Mouse (Mus musculus): ENCODE measurements around the gene Col4a1. TPM values are rescaled to one million over a fixed set of nuclear protein-coding genes. Genes with fewer than 3 reads are reported as not detected.

The Col4a1 gene
- polyA plus RNA-seq, 1 experiment from 2014 or later = 145 TPM

DNA sequence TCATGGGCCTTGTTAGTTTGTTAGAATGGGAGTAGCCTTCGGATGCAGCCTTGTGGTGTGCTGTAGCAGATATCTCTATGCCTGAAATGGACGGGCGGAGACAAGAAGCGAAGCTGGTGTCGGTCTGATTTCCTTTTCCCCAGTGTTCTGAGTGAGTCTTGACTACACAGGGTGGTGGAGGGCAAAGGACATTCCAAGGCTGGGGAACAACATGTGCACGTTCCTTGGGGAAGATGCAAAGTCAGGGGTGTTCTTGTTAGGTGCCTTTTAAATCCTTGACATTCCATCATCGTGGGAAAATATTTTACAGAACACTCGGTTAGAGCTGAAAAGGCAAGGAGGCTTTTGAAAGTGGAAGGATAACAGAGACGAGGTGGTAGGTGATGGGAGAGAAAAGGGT, 31.8 kb upstream of the Col4a1 start:
- H3K27ac ChIP-seq = no peak overlapping the region
- DNase-seq (ENCODE audit: low spot score) = no peak
- H3K4me1 ChIP-seq = peaks cover 16% of the 10 kb centered on the region
- 92% methylated on average over 9 of the region's 9 CpGs for WGBS
- no peak overlapping the region for H3K4me3 ChIP-seq
- H3K9me3 ChIP-seq (replicated peaks) = no peaks in the 10 kb centered on the region
- H3K27me3 ChIP-seq (ENCODE audit: low read depth, poor library complexity, severe bottlenecking) = no peaks in the 10 kb centered on the region
- H3K36me3 ChIP-seq = 0 out of 2 replicates have a peak, but pooled peaks cover 3% of the 10 kb centered on the region

DNA sequence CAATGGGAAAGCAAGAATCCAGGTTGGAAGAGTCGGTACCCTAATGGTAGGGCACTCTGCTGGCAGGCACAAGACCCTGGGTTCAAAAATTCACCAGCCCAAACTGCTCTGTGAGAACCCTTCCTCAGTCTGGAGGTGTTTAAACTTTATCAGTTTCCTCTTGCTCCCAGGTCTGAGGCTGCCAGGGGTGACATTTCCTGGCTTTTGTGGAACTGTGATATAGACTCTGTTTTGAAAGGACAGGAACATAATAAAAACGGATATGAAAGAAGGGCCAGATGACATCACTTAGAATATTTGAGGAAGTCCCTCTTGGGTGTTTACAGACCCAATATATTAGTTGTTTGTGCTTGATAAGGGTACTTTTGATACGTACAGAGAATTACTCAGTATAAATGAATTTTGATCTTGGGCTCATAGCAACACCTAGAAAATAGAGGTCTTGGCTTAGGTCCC, 28.5 kb upstream of the Col4a1 start:
- no peaks in the 10 kb centered on the region for H3K9me3 ChIP-seq (replicated peaks)
- no peak for DNase-seq (ENCODE audit: low spot score)
- peaks cover 12% of the 10 kb centered on the region for H3K4me1 ChIP-seq
- H3K27ac ChIP-seq = no peak overlapping the region
- H3K4me3 ChIP-seq = no peak overlapping the region
- WGBS = 87% methylated on average over 3 of the region's 3 CpGs
- H3K36me3 ChIP-seq = no peaks in the 10 kb centered on the region
- no peaks in the 10 kb centered on the region for H3K27me3 ChIP-seq (ENCODE audit: low read depth, poor library complexity, severe bottlenecking)

DNA sequence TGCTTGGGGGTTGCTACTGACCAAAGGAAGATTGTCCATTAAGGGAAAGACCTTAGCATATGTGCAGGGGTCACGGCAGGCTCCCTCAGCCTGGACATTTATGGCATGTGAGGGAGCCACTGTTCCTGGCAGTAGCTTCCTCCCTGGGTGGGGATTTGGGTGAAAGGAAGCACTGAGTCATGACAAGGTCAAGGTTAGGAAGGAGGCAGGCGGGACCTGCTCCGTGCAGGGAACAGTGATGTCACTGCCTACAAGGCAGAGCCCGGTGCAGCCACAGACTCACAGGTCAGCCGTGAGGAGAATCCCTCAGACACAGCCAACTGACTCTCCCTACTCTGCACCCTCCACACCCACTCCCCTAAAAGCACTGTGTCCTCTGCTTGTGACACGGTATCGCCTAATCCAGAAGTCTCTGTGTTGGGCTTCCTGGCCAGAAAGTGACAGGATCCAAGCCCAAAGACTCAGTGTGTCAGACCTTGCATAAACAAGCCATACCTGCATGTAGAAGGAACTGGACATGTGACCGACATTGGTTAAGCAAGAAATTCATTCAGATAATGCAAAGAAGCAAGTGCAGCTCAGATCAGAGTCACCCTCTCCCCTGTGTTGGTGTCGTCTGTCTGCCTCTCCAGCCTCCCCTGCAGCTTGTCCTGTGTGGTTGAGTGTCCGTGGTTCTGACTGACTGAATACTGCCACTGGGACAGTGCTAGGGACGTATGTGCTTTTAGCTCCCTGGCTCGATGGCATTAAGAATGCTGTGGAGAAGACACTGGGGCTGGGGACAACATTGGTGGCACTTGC, 27.9 kb upstream of the Col4a1 start:
- H3K36me3 ChIP-seq = no peaks in the 10 kb centered on the region
- H3K27ac ChIP-seq = peak overlapping the region; percentile 19; the same call in 1 of the 2 replicates
- no peaks in the 10 kb centered on the region for H3K9me3 ChIP-seq (replicated peaks)
- no peaks in the 10 kb centered on the region for H3K27me3 ChIP-seq (ENCODE audit: low read depth, poor library complexity, severe bottlenecking)
- no peak for DNase-seq (ENCODE audit: low spot score)
- H3K4me3 ChIP-seq = no peak overlapping the region
- 68% methylated on average over 12 of the region's 12 CpGs for WGBS
- H3K4me1 ChIP-seq = peaks cover 13% of the 10 kb centered on the region

- no peak for DNase-seq (ENCODE audit: low spot score)
- H3K27me3 ChIP-seq (ENCODE audit: low read depth, poor library complexity, severe bottlenecking) = no peaks in the 10 kb centered on the region
- H3K9me3 ChIP-seq (replicated peaks) = no peaks in the 10 kb centered on the region
- WGBS = 92% methylated on average over 9 of the region's 9 CpGs
- H3K4me3 ChIP-seq = no peak overlapping the region
- peaks cover 15% of the 10 kb centered on the region for H3K4me1 ChIP-seq
- no peak overlapping the region for H3K27ac ChIP-seq
- H3K36me3 ChIP-seq = no peaks in the 10 kb centered on the region
Measured at GRCm38 (mm10) chr8:11338507-11338906, 25.9 kb upstream of the Col4a1 start.

DNA sequence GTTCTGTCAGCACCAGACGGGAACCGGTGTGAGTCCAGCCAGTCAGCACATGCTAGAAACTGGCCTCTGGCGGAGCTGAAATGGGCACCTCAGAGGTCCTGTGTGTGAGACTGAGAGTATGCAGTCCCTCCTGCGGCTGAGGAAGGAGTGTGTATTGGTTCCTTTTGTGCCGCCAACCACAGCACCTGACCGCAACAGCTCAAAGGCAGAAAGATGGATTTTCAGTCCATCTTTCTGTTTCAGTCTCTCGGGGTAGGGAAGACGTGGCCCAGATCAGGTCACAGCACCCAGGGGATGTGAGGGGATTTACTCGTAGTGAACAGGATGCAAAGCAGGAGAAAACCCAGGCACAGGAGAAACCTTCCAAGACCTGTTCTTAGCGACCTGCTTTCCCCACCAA, 25.0 kb upstream of the Col4a1 start:
- no peaks in the 10 kb centered on the region for H3K27me3 ChIP-seq (ENCODE audit: low read depth, poor library complexity, severe bottlenecking)
- no peaks in the 10 kb centered on the region; the same call in 1 of the 2 replicates for H3K36me3 ChIP-seq
- H3K9me3 ChIP-seq (replicated peaks) = no peaks in the 10 kb centered on the region
- peaks cover 15% of the 10 kb centered on the region for H3K4me1 ChIP-seq
- no peak for DNase-seq (ENCODE audit: low spot score)
- H3K4me3 ChIP-seq = no peak overlapping the region
- WGBS = 90% methylated on average over 10 of the region's 10 CpGs
- H3K27ac ChIP-seq = no peak overlapping the region

GRCm38 (mm10) chr8:11336346-11336745, 23.7 kb upstream of the Col4a1 start:
- Histone ChIP-seq H3K4me1 (peaks cover 15% of the 10 kb centered on the region), H3K27me3 (ENCODE audit: low read depth, poor library complexity, severe bottlenecking) (no peaks in the 10 kb centered on the region), H3K27ac (no peak overlapping the region), H3K9me3 (replicated peaks) (no peaks in the 10 kb centered on the region), H3K36me3 (no peaks in the 10 kb centered on the region; the same call in 1 of the 2 replicates), H3K4me3 (no peak overlapping the region)
- 93% methylated on average over 5 of the region's 5 CpGs for WGBS
- no peak for DNase-seq (ENCODE audit: low spot score)

DNA sequence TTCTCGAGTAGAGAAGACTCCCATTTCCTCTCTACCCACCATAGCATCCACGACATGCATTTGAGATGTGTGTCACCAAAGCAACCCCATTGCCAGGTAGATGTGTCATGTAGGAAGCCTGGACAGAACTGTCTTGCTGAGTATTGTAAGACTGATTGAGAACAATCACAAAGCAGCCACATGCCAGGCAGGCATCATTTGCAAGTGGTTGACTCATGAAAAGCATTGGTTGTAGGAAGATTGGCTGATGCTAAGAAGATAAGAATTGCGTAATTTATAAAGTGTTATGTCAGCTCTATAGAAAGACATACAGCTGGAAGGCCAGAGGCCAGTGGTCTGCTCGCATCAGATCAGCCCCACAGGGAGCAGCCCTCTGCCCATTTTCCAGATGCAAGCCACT, 22.6 kb upstream of the Col4a1 start:
- H3K27me3 ChIP-seq (ENCODE audit: low read depth, poor library complexity, severe bottlenecking) = no peaks in the 10 kb centered on the region
- no peaks in the 10 kb centered on the region; the same call in 1 of the 2 replicates for H3K36me3 ChIP-seq
- H3K9me3 ChIP-seq (replicated peaks) = no peaks in the 10 kb centered on the region
- WGBS = 92% methylated on average over 4 of the region's 4 CpGs
- H3K4me3 ChIP-seq = no peak overlapping the region
- peaks cover 10% of the 10 kb centered on the region for H3K4me1 ChIP-seq
- no peak overlapping the region for H3K27ac ChIP-seq
- no peak for DNase-seq (ENCODE audit: low spot score)

DNA sequence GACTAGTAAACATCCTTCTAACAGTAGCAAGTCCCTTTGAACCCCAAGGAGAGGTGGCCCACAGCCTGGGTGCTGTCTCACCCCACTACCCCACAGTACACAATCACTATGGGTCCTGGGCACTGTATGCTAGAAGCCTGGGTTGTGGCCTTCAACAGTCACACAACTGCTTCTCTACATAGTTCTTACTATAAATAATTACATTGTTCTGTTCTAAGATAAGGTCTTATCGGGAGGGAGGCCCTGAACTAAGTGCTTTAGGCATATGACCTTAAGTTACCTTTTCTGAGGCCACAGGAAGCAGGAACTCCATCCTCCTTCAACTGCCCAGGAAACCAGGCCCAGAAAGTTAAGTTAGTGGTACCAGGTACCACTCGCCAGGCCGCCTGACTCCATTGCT, 21.9 kb upstream of the Col4a1 start:
- Histone ChIP-seq H3K4me1 (peaks cover 6% of the 10 kb centered on the region; the same call in 1 of the 2 replicates), H3K27me3 (ENCODE audit: low read depth, poor library complexity, severe bottlenecking) (no peaks in the 10 kb centered on the region), H3K27ac (no peak overlapping the region), H3K4me3 (no peak overlapping the region), H3K36me3 (no peaks in the 10 kb centered on the region; the same call in 1 of the 2 replicates), H3K9me3 (replicated peaks) (no peaks in the 10 kb centered on the region)
- DNase-seq (ENCODE audit: low spot score) = no peak
- WGBS = 87% methylated on average over 3 of the region's 3 CpGs

DNA sequence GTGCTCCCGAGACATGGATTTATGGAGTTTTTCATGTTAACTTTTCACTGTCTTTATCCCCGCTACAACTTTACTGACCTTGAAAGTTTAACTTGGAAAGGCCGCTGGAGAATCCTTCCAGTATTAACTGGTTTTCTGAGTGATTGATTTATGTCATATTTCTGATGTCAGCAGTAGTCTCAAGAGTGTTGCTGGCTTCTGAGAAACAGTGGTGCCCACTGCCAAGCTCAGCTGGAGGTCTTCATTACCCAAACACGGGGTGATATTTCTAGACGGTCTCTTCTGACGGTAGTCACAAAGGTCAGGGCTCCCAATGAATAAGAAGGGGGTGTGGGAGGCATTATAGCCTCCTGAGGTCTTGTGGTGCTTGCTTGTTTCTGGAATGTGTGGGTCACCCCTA, 21.1 kb upstream of the Col4a1 start:
- no peak overlapping the region for H3K27ac ChIP-seq
- no peaks in the 10 kb centered on the region; the same call in 1 of the 2 replicates for H3K36me3 ChIP-seq
- H3K9me3 ChIP-seq (replicated peaks) = no peaks in the 10 kb centered on the region
- no peak for DNase-seq (ENCODE audit: low spot score)
- no peak overlapping the region for H3K4me3 ChIP-seq
- WGBS = 87% methylated on average over 6 of the region's 6 CpGs
- peaks cover 6% of the 10 kb centered on the region; the same call in 1 of the 2 replicates for H3K4me1 ChIP-seq
- no peaks in the 10 kb centered on the region for H3K27me3 ChIP-seq (ENCODE audit: low read depth, poor library complexity, severe bottlenecking)

DNA sequence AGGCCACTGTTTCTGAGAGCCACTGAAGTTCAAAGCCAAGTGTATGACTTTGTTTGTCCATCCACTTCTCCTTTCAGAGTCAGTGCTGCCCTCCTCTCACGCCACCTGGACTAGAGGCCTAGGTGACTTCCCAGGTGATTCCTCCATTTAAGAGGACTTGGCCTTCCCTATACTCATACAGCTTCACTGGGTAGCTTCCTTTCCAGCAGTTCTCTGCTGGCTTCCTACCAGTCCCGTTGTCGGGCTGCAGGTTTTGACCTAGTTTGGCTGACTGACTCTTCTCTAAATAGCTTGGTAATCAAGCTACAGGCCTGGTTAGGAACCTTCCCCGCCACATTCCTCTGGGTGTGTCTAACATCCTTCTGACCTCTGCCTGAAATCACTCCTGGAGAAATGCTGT, 18.9 kb upstream of the Col4a1 start:
- Histone ChIP-seq H3K27me3 (ENCODE audit: low read depth, poor library complexity, severe bottlenecking) (no peaks in the 10 kb centered on the region), H3K4me1 (peaks cover 19% of the 10 kb centered on the region), H3K9me3 (replicated peaks) (no peaks in the 10 kb centered on the region), H3K27ac (no peak overlapping the region), H3K36me3 (peaks cover 5% of the 10 kb centered on the region; the same call in 1 of the 2 replicates), H3K4me3 (no peak overlapping the region)
- 82% methylated on average over 4 of the region's 4 CpGs for WGBS
- DNase-seq (ENCODE audit: low spot score) = no peak

DNA sequence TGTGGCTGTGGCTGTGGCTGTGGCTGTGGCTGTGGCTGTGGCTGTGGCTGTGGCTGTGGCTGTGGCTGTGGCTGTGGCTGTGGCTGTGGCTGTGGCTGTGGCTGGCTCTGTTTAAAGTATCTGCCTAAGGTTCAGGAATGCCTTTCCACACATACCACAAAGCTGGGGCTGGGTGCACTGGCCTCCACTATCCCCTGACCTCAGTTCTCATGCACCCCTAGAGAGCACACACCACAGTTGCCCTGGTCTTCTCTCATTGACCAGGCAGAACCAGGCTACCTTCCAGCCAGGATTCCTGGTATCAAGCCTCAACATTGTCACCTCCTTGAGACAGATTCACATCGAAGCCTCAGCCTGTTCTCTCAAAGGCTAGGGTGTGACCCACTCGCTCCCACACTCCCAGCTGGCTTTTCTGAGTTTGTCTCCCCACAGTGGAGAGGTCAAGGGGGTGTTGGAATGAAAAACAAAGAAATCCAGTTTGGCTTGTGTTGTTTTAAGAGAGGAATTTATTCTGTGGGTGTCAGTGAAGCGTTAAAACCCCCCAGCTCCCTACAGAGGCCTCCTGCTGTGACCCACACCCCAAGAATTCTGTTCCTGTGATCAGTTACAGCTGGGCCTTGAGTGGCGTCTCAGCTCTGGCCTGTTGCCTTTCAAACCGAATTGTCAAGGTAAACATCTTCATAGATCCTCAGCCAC, 15.2 kb upstream of the Col4a1 start:
- Histone ChIP-seq H3K27me3 (ENCODE audit: low read depth, poor library complexity, severe bottlenecking) (no peaks in the 10 kb centered on the region), H3K9me3 (replicated peaks) (no peaks in the 10 kb centered on the region), H3K27ac (peak overlapping the region; percentile 71), H3K36me3 (peaks cover 5% of the 10 kb centered on the region; the same call in 1 of the 2 replicates), H3K4me1 (peaks cover 26% of the 10 kb centered on the region), H3K4me3 (no peak overlapping the region)
- 67% methylated on average over 5 of the region's 5 CpGs for WGBS
- DNase-seq (ENCODE audit: low spot score) = no peak

DNA sequence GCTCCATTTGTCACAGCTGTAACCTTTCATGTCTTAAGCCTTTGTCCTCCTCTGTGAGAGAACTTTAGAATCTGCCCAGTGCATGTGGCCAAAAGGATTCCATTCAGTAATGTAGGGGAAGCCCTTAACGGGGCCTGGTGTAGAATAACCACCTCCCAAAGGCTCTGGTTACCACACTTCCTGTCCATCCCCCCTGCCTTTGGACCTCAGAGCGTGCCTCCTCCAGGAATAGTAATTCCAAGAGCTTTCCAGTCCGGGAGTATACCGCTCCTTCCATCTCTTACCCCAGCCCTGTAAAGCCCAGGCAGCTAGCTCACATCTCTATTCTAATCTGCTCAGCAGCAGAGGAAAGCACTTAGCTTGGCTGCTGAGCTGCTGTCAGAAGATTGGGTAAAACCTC, 14.7 kb upstream of the Col4a1 start:
- Histone ChIP-seq H3K9me3 (replicated peaks) (no peaks in the 10 kb centered on the region), H3K4me3 (no peak overlapping the region), H3K4me1 (peaks cover 26% of the 10 kb centered on the region), H3K27me3 (ENCODE audit: low read depth, poor library complexity, severe bottlenecking) (no peaks in the 10 kb centered on the region), H3K36me3 (peaks cover 5% of the 10 kb centered on the region; the same call in 1 of the 2 replicates), H3K27ac (peak overlapping the region; percentile 71)
- 62% methylated on average over 4 of the region's 4 CpGs for WGBS
- DNase-seq (ENCODE audit: low spot score) = no peak

DNA sequence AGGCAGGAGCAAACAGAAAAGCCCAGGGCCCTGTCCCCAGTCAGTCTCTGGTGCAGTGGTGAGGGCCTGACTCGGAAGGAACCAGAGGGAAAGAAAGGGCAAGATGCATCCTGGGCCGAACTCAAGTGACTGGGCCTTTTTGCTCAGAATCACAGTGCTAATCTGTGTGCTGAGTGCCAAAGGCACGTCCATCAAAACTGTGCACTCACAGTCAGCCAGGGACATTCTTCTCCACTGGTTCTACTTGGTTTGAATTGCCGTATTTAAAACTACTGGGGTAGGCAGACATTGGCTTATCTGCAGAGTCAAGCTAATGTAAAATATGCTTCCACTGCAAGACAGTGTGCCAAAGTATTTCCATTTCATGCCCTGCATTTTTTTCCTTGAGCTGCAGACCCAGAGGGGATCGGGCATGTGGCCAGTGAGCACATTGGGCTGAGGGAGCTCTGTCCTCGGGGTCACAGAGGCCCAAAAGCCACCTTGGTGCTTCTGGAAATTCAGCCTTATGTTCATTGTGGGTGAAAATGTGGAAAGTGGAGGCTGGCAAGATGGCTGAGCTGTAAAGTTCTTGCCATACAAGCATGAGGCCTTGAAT, 12.3 kb upstream of the Col4a1 start:
- 86% methylated on average over 6 of the region's 6 CpGs for WGBS
- Histone ChIP-seq H3K4me3 (no peak overlapping the region), H3K27me3 (ENCODE audit: low read depth, poor library complexity, severe bottlenecking) (no peaks in the 10 kb centered on the region), H3K36me3 (peaks cover 11% of the 10 kb centered on the region; the same call in 1 of the 2 replicates), H3K27ac (no peak overlapping the region), H3K9me3 (replicated peaks) (no peaks in the 10 kb centered on the region), H3K4me1 (peaks cover 26% of the 10 kb centered on the region)
- no peak for DNase-seq (ENCODE audit: low spot score)
